Mouse (Mus musculus): ENCODE measurements at regions not wholly inside any gene's neighbourhood (a gene's known extent, or its start where the extent isn't known, plus 50 kb on each side); places are given as distances from the start of the nearest gene placed in this dataset.
A peak's percentile ranks its signal among the peaks of the same experiment; 100 is the strongest.

- no peak for DNase-seq (ENCODE audit: low read depth, low spot score)
Measured at GRCm38 (mm10) chr1:186376906-186377623, 260.0 kb upstream of the Lyplal1 start.

- DNase-seq (ENCODE audit: low read depth, low spot score): no peak
Measured at GRCm38 (mm10) chr1:186374009-186374649, 257.0 kb upstream of the Lyplal1 start.

DNA sequence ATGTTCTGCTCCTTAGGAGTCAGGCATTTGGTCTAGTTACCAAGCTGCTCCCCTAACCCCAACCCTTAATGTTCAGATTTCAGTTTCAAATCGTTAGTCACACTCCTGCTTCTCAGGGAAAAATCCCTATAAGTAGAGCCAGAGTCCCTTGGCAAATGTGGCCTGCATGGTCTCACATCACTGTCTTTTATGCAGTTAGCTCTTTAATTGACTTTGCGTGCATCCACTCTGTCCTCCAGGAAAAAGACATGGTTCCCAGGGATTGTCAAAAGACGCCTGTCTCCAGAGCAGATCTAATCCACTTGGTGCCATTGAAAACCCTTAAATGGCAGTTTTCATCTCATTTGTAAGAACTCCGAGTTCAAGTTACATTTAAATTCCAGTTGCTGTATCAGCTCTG is 256.3 kb upstream of the Lyplal1 start:
- DNase-seq (ENCODE audit: low read depth, low spot score): no peak

- DNase-seq (ENCODE audit: low read depth, low spot score): no peak
Measured at GRCm38 (mm10) chr1:186372770-186373353, 255.8 kb upstream of the Lyplal1 start.

GRCm38 (mm10) chr1:186363356-186363755 is 246.2 kb upstream of the Lyplal1 start:
- DNase-seq (ENCODE audit: low read depth, low spot score): peak; percentile 47

GRCm38 (mm10) chr1:186358011-186358670 is 241.0 kb upstream of the Lyplal1 start:
- DNase-seq (ENCODE audit: low read depth, low spot score): no peak

- no peak for DNase-seq (ENCODE audit: low read depth, low spot score)
Measured at GRCm38 (mm10) chr1:186354742-186355141, 237.6 kb upstream of the Lyplal1 start.

GRCm38 (mm10) chr1:186354072-186354471 is 237.0 kb upstream of the Lyplal1 start:
- DNase-seq (ENCODE audit: low read depth, low spot score): no peak

DNA sequence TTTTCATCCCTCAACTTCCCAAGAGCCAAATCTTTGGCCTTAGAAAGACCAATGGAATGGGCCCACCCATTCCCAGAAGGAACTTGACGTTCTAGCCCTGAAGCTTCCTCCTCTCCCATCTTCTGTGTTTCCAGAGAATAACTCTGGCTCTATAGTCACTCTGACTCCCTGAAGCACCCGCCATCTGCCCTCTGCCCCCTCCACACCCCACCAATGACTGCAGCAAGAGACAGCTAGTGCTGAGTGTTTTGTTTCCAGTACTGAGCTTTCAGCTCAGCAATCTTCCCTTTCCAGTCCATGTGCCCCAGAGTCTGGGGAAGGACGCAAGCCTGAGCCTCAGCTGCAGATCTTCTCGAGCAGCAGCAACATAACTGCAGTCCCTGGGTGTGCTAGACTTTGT is 233.3 kb upstream of the Lyplal1 start:
- DNase-seq (ENCODE audit: low read depth, low spot score): no peak

- no peak for DNase-seq (ENCODE audit: low read depth, low spot score)
Measured at GRCm38 (mm10) chr1:186349966-186350365, 232.9 kb upstream of the Lyplal1 start.

GRCm38 (mm10) chr1:186347413-186348147 is 230.5 kb upstream of the Lyplal1 start:
- DNase-seq (ENCODE audit: low read depth, low spot score): no peak

DNA sequence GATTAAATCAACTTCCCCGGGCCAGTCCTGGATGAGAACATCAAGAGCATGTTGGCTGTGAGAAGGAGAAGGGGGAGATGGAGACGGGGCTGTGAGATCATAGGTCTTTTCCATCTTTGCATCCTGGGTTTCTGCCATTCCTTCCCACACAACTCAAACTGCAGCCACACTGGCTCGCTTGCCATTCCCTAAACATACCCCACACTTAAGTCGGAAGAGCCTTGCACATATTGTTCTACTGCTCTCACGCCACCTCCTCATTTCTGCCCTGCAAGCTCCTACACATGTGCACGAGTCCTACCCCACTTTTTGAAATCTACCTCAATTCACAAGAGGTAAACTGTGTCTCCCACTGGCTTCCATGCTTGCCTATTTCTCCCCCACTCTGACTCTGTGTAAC is 228.3 kb upstream of the Lyplal1 start:
- no peak for DNase-seq (ENCODE audit: low read depth, low spot score)

DNA sequence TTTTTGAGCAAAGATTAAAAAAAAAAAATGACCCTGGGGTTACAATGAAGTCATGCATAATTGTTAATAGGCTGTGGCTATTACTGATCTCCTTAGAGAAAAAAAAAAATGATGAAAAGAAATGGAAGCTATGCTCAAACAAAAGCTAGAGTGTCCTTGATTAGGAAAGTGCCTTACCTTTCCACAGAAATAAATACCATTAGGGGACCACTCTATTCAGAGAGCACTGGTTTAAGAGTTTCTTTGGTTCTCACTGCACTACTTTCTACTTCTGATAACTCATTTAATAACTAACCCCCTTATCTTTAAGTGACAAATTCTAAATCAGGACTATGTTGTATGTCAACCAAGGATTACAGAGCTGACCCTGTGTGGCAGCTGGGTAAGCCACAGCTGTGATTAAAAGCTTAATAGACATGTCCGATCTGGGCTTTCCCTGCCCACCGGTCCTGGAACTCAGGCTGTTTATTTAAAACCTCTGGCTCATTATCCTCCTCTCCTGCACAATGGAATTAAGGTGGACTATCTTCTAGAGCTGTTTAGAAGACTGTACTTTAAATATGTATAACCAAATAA is 225.9 kb upstream of the Lyplal1 start:
- no peak for DNase-seq (ENCODE audit: low read depth, low spot score)

GRCm38 (mm10) chr1:186342391-186342790 is 225.3 kb upstream of the Lyplal1 start:
- no peak for DNase-seq (ENCODE audit: low read depth, low spot score)

GRCm38 (mm10) chr1:186341878-186342277 is 224.8 kb upstream of the Lyplal1 start:
- DNase-seq (ENCODE audit: low read depth, low spot score): no peak

DNA sequence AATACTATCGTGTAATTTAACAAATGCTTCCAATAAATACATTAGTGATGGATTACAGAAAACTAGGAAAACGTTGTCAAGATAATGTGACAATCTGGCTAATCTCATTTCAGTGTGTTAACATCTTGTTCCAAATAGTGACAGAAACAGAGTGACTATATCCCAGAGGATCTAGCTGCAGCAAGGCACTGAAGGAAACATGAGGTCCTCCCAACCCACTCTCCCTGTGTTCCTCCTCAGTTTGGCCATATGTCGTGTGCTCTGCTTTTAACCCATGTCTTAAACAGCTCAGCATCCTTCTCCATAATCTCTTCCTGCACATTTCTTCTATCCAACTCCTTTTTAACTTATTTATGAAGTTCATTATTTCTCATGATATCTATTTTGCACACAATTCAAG is 223.6 kb upstream of the Lyplal1 start:
- no peak for DNase-seq (ENCODE audit: low read depth, low spot score)

- no peak for DNase-seq (ENCODE audit: low read depth, low spot score)
Measured at GRCm38 (mm10) chr1:186317285-186317684, 200.2 kb upstream of the Lyplal1 start.

DNA sequence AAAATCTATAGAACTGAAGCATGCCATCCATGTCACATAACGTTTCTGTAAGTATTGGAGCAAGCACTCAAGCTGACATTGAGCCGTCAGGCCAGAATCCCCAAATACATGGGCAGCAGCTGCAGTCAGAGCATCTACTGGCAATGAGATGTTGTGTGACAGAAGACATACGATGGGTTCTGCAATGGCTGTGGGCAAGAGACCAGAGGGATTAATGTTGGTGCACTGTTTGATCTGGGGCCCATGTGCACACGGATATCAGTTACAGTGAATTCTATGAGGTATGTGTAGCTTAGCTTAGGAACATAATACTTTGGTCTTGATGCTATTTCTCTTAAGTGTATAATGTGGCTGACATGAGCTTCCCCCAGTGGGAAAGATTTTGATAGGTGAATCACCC is 197.1 kb upstream of the Lyplal1 start:
- no peak for DNase-seq (ENCODE audit: low read depth, low spot score)

GRCm38 (mm10) chr1:186312698-186313097 is 195.6 kb upstream of the Lyplal1 start:
- no peak for DNase-seq (ENCODE audit: low read depth, low spot score)

DNA sequence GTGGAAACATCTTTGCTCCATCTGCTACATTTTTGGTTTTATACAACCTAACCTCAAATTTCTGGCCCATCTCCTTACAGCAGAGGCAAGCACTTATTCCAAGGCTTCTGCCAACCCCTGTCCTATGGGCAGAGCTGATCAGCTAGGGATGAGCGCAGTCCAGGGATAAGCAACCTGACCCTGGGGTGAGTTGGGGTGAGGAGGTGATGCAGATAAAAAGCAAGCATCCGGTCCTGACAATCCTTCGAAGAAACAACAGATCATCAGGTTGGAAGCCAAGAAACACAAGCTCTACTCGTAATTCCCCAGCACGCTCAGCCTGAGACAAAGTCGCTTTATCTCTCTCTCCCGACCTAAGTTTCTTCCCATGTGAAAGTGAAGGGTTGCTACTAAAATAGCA is 194.9 kb upstream of the Lyplal1 start:
- DNase-seq (ENCODE audit: low read depth, low spot score): no peak

DNA sequence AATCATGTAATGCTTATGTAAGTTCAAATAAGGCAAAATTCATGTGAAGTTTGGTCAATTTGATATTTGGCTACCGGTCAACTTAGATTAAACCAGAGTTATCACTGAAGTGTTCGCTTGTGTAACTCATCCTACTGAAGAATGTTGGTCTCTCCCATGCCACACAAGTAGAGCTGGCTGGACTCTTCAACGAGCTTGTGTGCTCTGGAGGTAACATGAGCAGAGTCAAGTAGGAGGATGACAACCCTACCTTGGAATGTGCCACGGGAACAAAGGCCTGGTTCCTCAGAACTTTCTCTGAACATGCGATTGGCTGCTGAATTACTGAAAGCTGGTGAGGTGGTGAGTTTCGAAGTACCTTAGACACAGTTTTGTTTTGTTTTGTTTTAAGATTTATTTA is 190.5 kb upstream of the Lyplal1 start:
- DNase-seq (ENCODE audit: low read depth, low spot score): no peak
